Mouse (Mus musculus) left cerebral cortex, postnatal 36 days (tissue): ENCODE results near the gene Gcnt1. TPM values are rescaled to one million over a fixed set of nuclear protein-coding genes. Genes with fewer than 3 reads are reported as not detected.

Experiments used
- DNase-seq, 2 experiments: peaks; one replicate each; pipeline ENCODE4 v3.0.0; 2021 to 2022; ENCODE audit warnings: low spot score in 2 of 2, mixed read lengths in 1 of 2
- intact Hi-C: fragments of 180-260 bp; cut with DNase I; formaldehyde crosslinking; loops from one replicate; pipeline ENCODE4 v1.15.1; 2025
- total RNA-seq, 2 experiments: library from RNA; stranded (reverse); gene quantifications; 2 replicates each; pipeline ENCODE4 v1.2.3; 2021

The Gcnt1 gene
- total RNA-seq, 2 experiments from 2014 or later: 2.0 to 2.2 TPM

DNA sequence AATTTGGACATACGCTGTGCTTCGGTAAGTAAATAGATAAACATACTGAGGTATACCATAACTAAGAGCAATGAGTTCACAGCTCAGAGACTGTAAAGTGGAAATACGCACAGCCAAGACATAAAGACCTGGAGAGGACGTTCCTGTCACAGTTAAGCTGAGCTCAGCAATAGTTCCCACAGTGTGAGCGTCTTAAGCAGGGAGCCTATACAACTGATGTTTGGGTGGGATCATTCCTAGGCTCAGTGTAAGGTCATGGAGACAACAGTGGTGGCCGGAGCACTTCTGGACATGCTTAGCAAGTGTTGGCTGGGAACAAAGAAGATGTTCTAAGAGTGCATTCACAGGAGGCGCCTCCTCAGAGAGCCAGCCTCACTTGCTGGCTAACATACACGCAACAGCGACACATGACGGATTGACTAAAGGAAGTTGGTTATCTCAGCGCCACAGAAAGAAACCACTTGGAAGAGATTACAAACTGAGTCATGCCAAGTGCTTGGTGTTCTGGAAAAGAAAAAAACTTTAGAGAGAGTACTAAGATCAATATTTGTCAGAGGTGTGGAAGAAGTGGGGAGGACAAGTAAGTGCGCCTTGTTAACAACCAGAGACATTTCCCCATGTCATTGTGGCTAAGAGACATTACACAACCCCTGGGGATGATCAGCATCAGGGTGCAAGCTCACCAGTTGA lies 37.9 kb downstream of the Gcnt1 start:
- DNase-seq: no peak
- intact Hi-C loops: no loop called here

DNA sequence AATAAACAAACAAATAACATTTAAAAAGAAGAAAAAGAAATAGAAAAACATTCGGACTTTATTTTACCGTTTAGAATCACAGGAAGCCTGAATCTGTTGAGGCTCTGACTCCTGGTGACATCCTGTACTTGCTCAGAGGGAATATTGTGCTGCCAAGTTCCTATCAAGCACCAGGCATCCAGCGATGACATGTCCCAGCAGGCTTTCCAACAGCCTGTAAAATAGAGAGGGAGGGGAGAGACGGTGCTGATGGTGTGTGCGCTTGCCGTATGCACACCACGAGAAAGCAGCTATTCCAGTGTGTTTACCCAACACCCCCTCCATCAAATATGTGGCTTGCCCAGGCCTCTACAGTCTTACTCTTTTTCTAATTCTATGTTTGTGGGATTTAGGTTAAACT lies 39.6 kb downstream of the Gcnt1 start:
- DNase-seq: no peak
- intact Hi-C loops: no loop called here

DNA sequence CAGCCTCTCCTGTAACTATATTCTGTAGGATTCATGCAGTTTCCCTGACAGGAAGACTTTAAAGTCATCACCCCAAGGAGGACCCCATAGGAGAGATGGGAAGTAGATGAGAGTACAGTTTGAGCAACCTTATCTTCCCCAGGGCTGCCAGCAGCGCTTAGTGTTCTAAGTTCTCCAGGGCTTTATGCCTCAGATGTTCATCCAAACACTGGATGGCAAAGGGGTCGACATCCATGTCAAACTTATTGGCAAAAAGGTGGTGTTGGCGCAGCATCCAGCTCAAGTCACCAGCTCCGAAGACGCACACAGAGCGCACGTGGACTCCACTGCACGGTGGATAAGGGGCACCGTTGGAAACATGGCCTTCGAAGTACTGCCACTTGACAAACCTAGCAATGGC lies 43.7 kb downstream of the Gcnt1 start:
- intact Hi-C loops: no loop called here
- no peak for DNase-seq

DNA sequence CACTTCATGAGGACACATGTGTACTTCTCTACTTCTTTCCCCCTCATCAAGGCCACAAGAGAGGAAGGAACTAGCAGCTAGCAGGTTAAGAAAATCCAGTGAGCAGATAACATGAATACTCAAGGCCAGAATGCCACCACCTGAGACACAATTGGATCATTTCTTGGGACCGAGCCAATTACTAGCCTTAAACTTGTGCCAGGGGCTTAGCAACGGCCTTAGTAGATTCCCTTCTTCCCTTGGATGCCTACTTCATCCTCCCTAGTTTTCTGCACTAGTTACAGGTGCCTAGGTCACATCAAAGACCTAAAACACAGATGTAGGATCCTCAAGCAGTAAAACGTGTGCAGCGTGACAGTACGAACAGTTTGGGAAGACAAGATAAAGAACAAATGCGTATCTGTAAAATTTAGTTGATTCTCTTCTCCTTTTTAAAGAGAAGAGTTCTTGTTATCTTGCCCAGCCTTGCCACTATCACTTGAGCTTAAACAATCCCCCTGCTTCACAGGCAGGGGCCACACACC lies 44.7 kb downstream of the Gcnt1 start:
- DNase-seq: no peak
- intact Hi-C loops: no loop called here

DNA sequence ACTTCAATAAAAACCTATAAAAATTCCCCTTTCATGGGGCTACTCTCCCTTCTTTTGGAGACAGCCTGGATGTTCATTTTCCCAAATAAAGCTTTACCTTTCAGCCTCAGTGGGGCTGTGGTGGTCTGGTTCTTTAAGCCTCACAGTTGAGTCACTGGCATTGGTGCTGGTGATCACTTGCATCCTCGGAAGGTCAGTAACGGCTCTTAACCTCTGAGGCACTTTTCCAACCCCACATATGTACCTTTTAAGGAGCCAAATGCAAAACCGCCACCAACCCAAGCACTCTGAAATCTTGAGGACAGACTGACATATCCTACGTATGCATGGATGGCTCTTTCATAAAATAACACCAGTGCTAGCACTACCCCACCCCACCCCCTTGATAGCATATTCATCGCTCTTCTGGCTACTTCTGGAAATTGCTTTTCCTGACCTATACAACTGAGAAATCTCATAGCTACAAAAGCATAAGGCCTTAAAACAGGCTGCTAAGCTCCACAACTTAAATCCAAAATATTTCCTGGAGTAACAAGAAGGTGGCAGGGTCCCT lies 48.9 kb downstream of the Gcnt1 start:
- DNase-seq: no peak
- intact Hi-C loops: no loop called here

DNA sequence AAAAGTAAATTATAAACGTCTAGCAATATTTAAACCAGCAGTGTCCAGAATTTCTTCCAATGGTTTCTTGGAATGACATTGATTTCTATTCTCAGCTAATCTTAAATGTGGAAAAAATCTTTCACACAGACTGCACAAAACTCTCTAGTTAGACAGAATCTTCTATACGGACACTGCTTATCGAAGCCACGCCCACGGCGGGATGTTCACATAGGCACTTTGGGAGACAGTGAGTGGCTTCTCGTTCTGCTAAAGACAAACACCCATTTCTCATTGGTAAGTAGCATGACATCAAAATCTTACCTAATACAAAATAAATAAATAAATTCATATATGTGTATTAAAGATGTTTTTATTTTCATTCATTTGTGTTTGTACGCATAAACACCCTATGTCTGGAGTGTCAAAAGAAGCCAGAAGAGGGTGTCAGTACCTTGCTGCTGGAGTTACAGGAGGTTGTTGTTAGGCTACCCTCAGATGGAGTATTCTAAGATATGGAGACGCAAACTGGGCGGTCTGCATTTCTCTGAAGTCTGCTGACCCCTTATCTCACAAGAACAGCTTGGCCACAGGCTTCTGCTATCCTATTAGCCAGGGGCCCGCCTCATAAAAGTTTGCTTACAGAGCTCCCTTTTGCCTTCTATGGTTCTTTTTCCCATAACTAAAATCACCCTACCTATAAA lies 49.5 kb downstream of the Gcnt1 start:
- intact Hi-C loops: no loop called here
- DNase-seq: no peak

DNA sequence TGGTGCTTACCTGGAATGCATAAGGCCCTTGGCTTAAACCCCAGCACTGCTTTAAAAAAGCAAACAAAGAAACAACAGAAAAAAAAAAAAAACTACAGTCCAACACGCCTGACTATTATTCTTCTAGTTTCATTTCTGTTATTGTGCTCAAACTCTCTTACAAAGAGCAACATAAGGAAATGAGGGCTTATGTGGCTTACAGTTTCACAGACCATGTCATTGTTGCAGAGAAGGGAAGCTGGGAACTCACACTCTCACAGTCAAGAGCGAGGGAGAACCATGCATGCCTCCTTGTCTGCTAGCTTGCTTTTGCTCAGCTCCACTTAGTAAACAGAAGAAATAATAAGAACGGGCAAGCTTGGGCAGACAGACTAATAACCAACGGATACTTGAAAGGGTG lies 52.9 kb downstream of the Gcnt1 start:
- DNase-seq: no peak
- intact Hi-C loops: no loop called here

DNA sequence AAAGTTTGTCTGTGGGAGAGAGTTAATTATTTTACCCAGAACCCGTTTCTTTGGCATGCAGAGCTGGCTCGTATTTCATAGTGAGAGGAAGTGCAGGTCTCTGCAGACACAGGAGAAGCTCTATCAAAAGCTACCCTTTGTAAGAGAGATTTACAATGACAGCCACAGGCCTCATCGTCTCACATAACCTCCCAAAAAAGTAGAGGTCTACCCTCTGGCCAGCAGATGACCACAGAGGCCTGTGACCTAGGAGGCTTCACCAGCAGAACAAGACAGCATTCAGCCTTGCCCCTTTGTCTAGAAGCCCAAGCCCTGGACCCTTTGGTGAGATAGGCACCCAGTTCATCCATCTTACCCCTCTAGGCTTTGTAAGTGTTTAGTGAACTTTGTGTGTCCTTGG lies 53.9 kb downstream of the Gcnt1 start:
- DNase-seq: no peak
- intact Hi-C loops: no loop called here

DNA sequence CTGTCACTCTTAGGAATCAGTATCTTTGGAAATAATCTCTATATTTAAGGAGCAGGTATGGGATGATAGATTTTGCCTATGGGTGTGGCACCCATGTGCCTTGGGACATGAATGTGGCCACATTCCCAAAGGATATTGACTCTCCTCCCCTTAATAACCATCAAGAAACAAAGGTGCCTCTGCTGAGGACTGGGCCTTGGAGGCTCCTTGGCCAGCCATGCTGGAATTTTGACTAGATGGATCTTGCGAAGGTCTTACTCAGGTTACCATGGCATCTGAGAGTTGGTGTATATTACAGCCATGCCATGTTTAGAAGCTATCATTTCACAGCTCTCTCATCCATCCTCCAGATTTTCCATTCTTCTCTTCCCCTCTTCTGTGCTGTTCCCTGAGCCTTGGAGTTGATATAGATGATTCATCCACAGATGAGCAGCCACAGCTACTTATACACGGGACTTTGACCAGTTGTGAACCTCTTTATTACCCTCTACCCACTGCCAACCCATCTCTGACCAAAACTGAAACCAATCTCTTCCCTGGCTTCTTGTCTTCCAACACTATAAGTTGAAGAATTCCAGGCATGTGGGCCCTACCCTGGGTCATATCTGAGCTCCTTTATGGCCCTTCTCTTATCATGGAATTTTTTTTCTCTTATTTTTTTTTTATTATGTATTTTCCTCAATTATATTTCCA lies 56.2 kb downstream of the Gcnt1 start:
- no peak for DNase-seq
- intact Hi-C loops: no loop called here

DNA sequence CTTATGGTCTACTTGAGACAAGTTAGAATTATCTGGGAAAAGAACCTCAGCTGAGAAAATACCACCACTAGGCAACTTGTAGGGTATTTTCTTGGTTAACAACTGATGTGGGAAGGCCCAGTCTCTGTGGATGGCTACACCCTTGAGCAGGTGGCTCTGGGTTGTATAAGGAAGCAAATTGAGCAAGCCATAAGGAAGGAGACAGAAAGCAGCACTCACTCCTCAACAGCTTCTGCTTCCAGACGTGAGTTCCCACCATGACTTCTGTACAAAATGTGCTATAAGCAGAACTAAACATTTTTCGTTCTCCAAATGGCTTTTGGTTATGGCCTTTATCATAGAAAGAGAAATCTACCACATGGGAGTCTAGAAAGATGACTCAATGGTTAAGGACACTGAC lies 58.2 kb downstream of the Gcnt1 start:
- no peak for DNase-seq
- intact Hi-C loops: no loop called here

DNA sequence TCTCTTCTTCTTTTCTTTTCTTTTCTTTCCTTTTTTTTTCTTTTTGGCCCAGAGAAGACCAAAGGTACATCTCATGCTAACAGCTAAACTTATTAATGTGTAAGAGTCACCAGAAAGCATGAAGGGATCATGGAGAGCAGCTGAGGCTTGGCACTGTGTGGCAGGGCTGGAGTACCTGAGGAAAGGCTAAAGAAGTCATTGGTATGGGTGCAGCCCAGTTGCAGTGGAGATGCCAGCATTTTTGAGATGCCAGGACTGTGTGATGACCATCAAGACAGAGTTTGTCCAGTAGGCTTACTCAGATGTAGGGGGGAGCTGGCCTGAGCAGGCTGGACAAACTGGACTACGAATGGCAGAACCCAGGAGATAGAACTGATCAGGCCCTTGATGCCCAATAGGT lies 58.9 kb downstream of the Gcnt1 start:
- DNase-seq: no peak
- intact Hi-C loops: no loop called here

DNA sequence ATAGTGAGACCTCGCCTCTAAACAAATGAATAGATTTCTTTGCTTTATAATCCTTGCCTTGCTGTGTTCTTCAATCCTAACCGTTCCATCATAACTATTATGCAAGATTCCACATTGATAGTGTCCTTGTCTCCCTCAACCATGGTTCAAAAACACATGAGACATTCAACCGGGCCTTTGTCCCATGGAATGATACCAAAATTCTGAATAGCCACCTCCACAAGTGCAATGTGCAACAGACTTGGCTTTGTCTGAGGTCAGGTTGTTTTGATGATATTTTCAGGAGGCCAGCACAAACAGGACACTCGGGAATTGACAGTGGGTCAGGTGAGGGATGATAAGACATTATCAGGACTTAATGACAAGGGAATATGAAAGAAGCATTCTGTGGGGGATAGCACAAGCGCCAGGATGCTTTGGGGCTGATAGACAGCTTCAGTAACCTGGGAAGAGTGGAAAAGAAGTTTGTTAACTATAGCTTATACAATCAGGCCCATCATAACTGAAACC lies 59.9 kb downstream of the Gcnt1 start:
- DNase-seq: no peak
- intact Hi-C loops: no loop called here

DNA sequence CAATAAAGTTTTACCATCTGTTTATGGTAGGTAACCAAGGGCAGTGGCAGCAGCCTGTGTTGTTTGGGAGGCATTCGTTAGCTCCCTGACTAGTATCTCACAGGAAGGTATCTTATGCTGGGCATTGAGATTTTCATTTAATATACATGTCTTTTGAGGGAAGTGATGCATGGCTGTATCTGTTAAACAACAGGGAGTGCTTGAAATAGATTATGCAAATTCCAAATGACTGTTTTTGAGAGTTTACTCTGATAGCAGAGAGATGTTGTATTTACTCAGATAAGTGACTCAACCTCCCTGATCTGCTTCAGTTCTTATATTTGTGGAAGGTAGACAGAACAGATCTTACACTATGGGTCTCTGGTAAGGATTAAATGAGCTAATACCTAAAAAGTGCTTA lies 61.1 kb downstream of the Gcnt1 start:
- DNase-seq: no peak
- intact Hi-C loops: no loop called here

DNA sequence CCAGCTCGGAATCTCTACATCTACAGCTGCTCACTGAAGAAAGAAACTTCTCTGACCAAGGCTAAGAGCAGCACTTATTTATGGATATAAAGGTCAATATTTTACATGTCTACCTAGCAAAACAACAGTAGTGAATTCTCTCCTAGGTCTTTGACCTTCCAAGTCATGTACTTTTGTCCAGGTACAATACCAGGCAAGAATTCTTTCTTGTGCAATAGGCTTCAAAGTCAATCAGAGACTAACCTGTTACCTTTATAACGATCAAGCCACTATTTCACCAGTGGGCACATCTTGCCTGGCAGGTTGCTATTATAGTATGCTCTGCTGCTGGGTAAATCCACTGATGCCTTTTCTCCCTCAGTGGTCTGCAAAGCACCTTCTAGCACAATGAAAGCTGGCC lies 61.6 kb downstream of the Gcnt1 start:
- intact Hi-C loops: no loop called here
- DNase-seq: no peak

DNA sequence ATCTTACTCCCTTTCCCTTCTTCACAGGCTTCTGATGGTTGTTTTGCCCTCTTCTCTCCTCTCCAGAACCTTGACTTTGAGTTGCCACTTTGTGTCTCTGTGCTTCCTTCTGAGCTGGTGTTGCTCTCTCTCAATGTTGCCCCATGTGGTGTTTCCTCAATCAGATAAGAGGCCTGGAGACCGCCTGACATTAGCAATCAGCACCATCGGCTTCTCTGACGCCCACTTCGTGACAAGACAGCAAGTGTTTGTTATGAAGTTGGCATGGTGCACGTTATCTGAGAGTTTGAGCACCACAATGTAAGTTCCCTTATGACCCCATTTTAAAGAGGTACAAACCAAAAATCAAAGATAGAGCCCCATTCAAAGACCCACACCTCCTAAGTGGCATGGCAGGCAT lies 76.6 kb downstream of the Gcnt1 start:
- intact Hi-C loops: no loop called here
- no peak for DNase-seq

DNA sequence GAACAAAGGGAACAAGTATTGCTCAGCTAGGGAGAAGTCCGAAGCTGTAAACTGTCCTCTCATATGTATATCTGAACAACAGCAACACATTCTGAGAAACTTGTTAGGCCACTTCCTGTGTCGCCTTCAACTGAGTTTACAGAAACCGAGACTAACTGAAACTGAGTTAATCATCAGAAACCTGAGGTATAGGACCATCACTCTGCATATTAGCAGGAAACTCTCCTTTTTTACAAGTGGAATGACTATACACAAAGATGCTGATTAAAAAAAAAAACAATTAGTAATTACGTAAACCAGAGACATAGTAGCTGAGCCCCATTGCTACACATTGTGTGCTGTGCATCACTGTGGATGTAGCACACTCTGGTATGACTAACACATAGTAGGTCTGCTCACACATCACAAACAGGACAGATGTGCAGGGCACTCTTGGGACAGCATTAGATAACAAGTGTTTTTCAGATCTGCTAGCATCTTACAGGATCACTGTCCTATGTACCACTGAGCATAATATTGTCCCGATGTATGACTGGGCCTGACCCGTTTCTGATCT lies 77.4 kb downstream of the Gcnt1 start:
- no peak for DNase-seq
- intact Hi-C loops: no loop called here

DNA sequence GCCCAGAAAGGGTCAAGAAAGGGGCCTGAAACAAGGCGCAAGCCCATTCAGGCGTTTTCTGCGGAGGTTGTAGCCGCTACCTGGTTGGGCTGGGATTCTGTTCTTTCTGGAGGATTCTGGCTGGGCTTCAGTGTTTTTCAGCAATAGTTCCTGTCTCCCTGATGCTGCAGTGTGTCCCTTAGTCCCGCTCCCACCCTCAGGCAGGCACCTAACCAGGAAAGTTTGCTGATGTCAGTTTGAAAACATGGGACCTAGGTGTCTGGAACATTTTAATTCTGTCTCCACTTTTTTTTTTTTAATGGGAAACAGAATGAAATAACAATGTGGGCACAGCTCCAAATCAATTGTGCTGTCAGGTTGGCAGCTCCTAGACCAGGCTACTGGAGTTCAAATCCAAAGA lies 78.5 kb downstream of the Gcnt1 start:
- intact Hi-C loops: no loop called here
- DNase-seq: no peak

DNA sequence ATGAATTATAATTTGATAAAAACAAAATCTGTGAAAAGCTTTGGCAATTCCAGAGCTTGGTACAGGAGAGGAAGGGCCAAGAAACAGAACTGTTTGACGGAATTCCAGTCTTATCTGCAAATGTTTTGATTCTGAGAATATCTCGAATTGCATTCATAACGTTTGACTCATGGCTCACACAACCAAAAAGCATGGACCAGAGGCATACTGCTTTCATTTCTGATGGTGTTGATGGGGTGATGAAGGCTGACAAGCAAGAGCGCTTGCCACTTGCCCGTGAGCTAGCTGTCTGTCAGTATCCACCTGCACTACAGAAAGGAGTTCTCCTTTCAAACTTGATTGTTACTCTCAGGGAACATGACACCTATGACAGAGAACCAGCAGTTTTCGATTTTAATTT lies 83.1 kb downstream of the Gcnt1 start:
- no peak for DNase-seq
- intact Hi-C loops: no loop called here

DNA sequence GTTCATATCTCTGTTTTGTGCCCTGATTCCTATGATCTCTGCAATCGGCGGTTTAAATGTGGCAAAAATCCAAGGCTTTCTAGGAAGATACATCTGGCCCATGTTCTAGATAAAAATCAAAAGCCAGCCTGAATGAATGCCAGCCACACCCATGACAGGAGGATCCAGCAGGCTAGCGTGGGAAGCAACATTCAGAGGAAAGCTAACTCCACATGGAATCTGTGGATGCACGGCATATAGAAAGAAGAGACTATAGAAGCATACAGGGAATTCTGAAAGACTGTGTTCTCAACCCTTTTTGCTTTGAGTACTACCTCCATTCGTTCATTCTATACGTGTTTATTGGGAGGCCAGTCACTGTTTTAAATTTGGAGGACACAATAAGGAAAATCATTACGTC lies 86.6 kb downstream of the Gcnt1 start:
- no peak for DNase-seq
- intact Hi-C loops: no loop called here

DNA sequence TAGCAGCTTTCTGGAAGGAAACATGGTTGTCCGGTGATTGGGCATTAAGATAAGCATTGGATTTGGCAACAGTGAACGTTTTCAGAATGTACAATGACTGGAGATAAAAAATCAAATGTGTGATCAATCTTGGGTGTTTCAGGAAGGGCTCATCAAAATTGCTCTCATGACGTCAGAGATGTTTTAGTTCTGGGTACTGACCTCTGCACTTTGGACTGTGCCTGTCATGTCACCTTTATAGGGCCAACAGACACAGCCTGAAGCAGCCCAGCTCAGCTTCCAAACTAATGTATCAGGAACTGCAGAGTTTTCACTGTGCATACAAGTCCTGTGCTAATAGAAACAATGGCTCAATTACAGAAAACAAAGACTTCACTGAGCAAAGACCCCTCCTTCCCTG lies 89.3 kb downstream of the Gcnt1 start:
- DNase-seq: no peak
- intact Hi-C loops: no loop called here
